In the genomic region with DNA sequence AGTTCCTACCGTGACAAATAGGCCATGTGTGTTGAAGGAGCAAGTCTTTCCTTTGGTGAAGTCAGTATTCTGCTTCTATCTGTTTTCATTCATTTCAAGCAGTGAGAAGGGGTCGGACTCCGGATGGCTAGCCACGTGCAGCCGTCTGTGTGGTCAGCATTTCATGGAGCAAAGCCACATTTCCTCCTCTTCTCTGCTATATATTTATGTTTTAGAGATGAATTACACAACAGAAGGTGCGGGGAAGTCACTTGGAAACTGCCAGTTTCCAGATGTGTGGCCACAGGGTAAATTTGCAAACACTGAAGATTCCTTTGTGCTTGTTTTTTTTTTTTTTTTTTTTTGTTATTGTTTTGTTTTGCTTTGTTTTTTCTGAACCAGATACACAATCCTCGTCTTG, we compare ENCODE assay signal across 21 mouse cellular contexts.
DNase-seq lines count a peak whose midpoint lies in the region; ATAC-seq lines count a peak whose summit lies in the region.
"Had no signal": no experiment of that assay in that cellular context is flagged by ENCODE, and none has a peak within 500 bp of the region (broad histone marks: within the 10 kb centered on the region; RNA-seq: fewer than 3 reads in every experiment).

No protein-coding gene starts in this region.

- WGBS in kidney, embryonic 14.5 days = 13% methylated on average over 7 of the region's 7 CpGs
- 69% methylated on average over 7 of the region's 7 CpGs for WGBS in limb, embryonic 10.5 days

- no peaks in the 10 kb centered on the region for H3K27me3 ChIP-seq in kidney, embryonic 14.5 days (ENCODE audit: control insufficient read depth, insufficient read depth, low read length)
- H3K27me3 ChIP-seq in limb, embryonic 10.5 days (ENCODE audit: low read depth, poor library complexity, severe bottlenecking) = no peaks in the 10 kb centered on the region
- H3K27me3 ChIP-seq: embryonic facial prominence, embryonic 15.5 days; forebrain, embryonic 15.5 days; heart, embryonic 12.5 days; hindbrain, embryonic 12.5 days; neural tube, embryonic 13.5 days had no signal

- H3K9me3 ChIP-seq in kidney, embryonic 14.5 days (ENCODE audit: control insufficient read depth, low read length) = no peaks in the 10 kb centered on the region
- H3K9me3 ChIP-seq in limb, embryonic 10.5 days (replicated peaks) = no peaks in the 10 kb centered on the region
- H3K9me3 ChIP-seq: embryonic facial prominence, embryonic 15.5 days; forebrain, embryonic 15.5 days; midbrain, embryonic 10.5 days had no signal

- ATAC-seq in kidney, embryonic 14.5 days (ENCODE audit: low FRiP score, low TSS enrichment) = peak; percentile 34; the same call in 1 of the 2 replicates
- ATAC-seq: CD4-positive, CD25-positive, alpha-beta regulatory T cell, adult 4 months had no signal

- no peak overlapping the region for H3K4me3 ChIP-seq in kidney, embryonic 14.5 days (ENCODE audit: low read length)
- H3K4me3 ChIP-seq in limb, embryonic 10.5 days = no peak overlapping the region
- H3K4me3 ChIP-seq: embryonic facial prominence, embryonic 15.5 days; forebrain, embryonic 15.5 days; heart, embryonic 12.5 days; hindbrain, embryonic 12.5 days; midbrain, embryonic 10.5 days; myocyte; neural tube, embryonic 13.5 days had no signal

- DNase-seq in kidney, adult 8-10 months = no peak
- peak; percentile 6 to 15 for DNase-seq in right cerebral cortex, adult 2 months (ENCODE audit: low spot score in 2 of 2)
- DNase-seq in right cerebral cortex, postnatal 4 days = no peak
- no peak for DNase-seq in limb, embryonic 10.5 days (ENCODE audit: low spot score)
- DNase-seq in layer of hippocampus, postnatal 25 days (ENCODE audit: extremely low spot score in 1 of 2, low spot score in 1 of 2) = no peak
- no peak for DNase-seq in gastrocnemius, postnatal 25 days
- DNase-seq: cerebellum, adult 11-12 months; gastrocnemius, postnatal 10 days; heart, adult 18-20 months; kidney, adult 2 months; retina, postnatal 1 day; thymus, postnatal 25 days had no signal

- H3K4me2 ChIP-seq in kidney, embryonic 14.5 days (replicated peaks; ENCODE audit: low read depth, low read length) = no peak overlapping the region
- H3K4me2 ChIP-seq: forebrain, embryonic 15.5 days; hindbrain, embryonic 12.5 days had no signal

- no peak overlapping the region for H3K9ac ChIP-seq in kidney, embryonic 14.5 days (ENCODE audit: low read depth, low read length)
- H3K9ac ChIP-seq: embryonic facial prominence, embryonic 15.5 days; forebrain, embryonic 15.5 days; heart, embryonic 12.5 days; hindbrain, embryonic 12.5 days; neural tube, embryonic 13.5 days had no signal

- no peaks in the 10 kb centered on the region for H3K36me3 ChIP-seq in kidney, embryonic 14.5 days (ENCODE audit: control insufficient read depth, insufficient read depth, low read length)
- H3K36me3 ChIP-seq in limb, embryonic 10.5 days = peaks cover 16% of the 10 kb centered on the region
- H3K36me3 ChIP-seq: embryonic facial prominence, embryonic 15.5 days; forebrain, embryonic 15.5 days; hindbrain, embryonic 12.5 days; midbrain, embryonic 10.5 days; neural tube, embryonic 13.5 days had no signal

- H3K27ac ChIP-seq in kidney, embryonic 14.5 days (ENCODE audit: low read depth, low read length) = no peak overlapping the region
- 0 out of 2 replicates have a peak overlapping the region, but pooled peaks have one; percentile 3 for H3K27ac ChIP-seq in limb, embryonic 10.5 days
- H3K27ac ChIP-seq: embryonic facial prominence, embryonic 15.5 days; forebrain, embryonic 15.5 days; midbrain, embryonic 10.5 days; neural tube, embryonic 13.5 days had no signal

- H3K4me1 ChIP-seq in kidney, embryonic 14.5 days (ENCODE audit: control insufficient read depth, insufficient read depth, low read length) = peaks cover 10% of the 10 kb centered on the region
- H3K4me1 ChIP-seq in limb, embryonic 10.5 days = peaks cover 15% of the 10 kb centered on the region
- H3K4me1 ChIP-seq: forebrain, embryonic 15.5 days; midbrain, embryonic 10.5 days had no signal

Comparison
In these comparisons a context has a peak if more than half of its experiments do, and no peak if none do; other contexts are left out.
1. DNase-seq: peak in right cerebral cortex, adult 2 months (2 of 2); none in kidney, adult 8-10 months (0 of 2), right cerebral cortex, postnatal 4 days (single experiment), limb, embryonic 10.5 days (single experiment), layer of hippocampus, postnatal 25 days (0 of 2) and gastrocnemius, postnatal 25 days (single experiment).